Mouse (Mus musculus) heart, postnatal 0 days (tissue): ENCODE results near the gene Siglece.

Experiments
- CTCF ChIP-seq: IDR thresholded peaks from 2 replicates; pipeline ENCODE4 v1.5.1; 2016; ENCODE audit warnings: antibody characterized with exemption, control low read depth, low read depth
- EP300 ChIP-seq: IDR thresholded peaks from 2 replicates; pipeline ENCODE4 v1.6.1; 2016; ENCODE audit warnings: antibody characterized with exemption, low read depth

DNA sequence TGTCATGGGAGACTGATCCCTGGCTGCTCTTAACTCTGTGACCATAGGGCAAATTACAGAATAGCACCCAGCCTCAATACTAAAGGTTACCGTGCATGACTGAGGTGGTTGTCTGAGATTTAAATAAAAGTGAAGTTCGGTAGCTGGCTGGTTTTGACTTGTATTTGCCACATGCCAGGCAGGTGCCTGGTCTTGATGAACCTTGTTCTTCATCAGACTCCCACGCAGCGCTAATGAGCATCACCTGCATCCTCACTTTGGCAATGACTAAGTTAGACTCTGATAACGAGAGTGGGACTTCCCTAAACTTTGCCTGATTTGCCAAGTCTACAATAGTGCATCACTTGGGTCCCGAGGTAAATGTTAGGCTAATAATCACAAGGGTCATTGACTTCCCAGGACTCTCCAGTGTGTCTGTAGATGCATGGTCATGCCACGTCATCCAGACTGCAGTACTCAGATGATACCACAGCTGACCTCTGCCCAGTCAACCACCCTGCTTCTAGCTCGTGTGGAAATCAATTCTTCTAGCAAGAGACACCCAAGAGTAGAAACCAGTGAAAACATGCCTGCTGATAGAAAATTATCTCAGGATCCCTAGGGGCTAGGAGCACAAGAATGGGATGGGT, 34.1 kb downstream of the Siglece start:
- TF ChIP-seq CTCF (no peak), EP300 (no peak)
